Mouse (Mus musculus) WW6 (cell line): Measurements from ENCODE around the gene Map2k7.
"Not testable (repeated sequence)": the region's sequence is repeated elsewhere in the genome, so short reads cannot be mapped to it uniquely, and the experiment has no call there.

Experiments
- DNase-seq: peaks from one replicate; pipeline ENCODE4 v3.0.0-alpha.2; 2013; ENCODE audit warnings: low read depth, low spot score

Gene Map2k7

GRCm38 (mm10) chr8:4226739-4227347 lies 11.7 kb upstream of the Map2k7 start, which contains the start of gene Lrrc8e:
Gene Lrrc8e, plus strand, starts transcription at chr8:4226827.
- DNase-seq = no peak

- DNase-seq = no peak
These were observed 10.6 kb upstream of the Map2k7 start for GRCm38 (mm10) chr8:4227919-4228318.

DNA sequence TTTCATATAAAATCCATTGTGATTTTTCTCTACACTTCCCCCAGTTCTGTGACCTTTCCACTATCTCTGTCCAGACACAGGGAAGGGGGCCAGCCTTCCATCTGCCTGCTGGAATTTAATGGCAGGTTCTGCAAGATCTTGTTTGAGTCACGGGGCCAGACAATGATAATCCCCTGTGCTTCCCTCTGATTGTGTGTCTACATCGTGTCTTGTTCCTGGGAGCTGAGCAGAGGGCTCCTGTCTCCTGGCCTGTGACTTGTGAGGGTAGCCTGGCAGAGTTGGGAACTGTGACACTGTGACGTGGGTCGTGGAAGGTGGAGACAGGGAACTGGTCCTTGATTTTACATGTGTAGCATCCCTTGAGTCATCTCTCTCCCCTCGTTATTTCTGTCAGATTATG lies 8.8 kb upstream of the Map2k7 start:
- no peak for DNase-seq

GRCm38 (mm10) chr8:4230612-4231351 lies 7.8 kb upstream of the Map2k7 start:
- no peak for DNase-seq

GRCm38 (mm10) chr8:4237814-4238433 lies 616 bp upstream of the Map2k7 start:
- no peak for DNase-seq

DNA sequence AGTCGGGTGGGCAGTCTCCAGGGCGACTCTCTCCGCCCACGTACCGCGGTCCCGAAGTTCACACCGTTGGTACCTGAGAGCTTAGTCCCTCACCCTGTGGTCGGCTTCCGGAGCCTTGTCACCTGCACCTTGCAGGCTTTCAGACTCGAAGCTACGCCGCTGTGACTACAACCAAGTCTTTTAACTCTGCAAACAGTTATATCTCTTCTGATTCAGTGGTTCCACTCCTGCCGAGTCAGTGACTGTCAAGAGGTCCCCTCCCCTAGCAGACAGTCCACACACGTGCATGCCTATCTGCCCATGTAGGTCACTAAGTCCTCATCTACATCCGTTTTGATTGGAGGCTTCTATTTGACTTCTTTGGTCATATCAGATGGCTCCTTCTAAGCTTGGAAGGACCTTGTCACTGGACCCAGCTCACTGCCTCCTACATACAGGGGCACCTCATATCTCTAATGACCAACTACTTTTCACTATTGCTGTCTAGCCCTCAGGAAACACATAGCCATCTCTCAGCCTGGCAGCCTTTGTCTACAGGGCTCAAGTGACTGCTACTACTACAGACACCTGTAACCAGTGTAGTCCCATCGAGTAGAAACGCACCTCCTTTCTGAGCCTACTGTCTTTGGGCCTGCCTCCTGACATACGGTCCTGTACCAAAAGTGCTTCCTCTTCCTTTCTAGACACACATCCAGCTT lies 802 bp downstream of the Map2k7 start:
- no peak for DNase-seq

- no peak for DNase-seq
These were observed 6.5 kb downstream of the Map2k7 start for GRCm38 (mm10) chr8:4245061-4245460.

DNA sequence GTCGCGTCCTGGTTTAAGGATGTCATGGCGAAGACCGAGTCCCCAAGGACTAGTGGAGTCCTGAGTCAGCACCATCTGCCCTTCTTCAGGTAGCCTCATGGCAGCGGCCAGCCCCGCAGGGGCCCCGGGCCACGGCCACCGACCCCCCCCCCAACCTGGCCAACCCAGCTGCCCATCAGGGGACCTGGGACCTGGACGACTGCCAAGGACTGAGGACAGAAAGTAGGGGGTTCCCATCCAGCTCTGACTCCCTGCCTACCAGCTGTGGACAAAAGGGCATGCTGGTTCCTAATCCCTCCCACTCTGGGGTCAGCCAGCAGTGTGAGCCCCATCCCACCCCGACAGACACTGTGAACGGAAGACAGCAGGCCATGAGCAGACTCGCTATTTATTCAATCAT lies 7.2 kb downstream of the Map2k7 start:
- DNase-seq = no peak

- no peak for DNase-seq
These were observed 8.7 kb downstream of the Map2k7 start for GRCm38 (mm10) chr8:4247241-4247640.

GRCm38 (mm10) chr8:4247951-4248540 lies 9.5 kb downstream of the Map2k7 start, which contains the start of gene Tgfbr3l:
Gene Tgfbr3l, plus strand, starts transcription at chr8:4248214.
- no peak for DNase-seq

- DNase-seq = no peak
These were observed 10.7 kb downstream of the Map2k7 start for GRCm38 (mm10) chr8:4249213-4249612.

DNA sequence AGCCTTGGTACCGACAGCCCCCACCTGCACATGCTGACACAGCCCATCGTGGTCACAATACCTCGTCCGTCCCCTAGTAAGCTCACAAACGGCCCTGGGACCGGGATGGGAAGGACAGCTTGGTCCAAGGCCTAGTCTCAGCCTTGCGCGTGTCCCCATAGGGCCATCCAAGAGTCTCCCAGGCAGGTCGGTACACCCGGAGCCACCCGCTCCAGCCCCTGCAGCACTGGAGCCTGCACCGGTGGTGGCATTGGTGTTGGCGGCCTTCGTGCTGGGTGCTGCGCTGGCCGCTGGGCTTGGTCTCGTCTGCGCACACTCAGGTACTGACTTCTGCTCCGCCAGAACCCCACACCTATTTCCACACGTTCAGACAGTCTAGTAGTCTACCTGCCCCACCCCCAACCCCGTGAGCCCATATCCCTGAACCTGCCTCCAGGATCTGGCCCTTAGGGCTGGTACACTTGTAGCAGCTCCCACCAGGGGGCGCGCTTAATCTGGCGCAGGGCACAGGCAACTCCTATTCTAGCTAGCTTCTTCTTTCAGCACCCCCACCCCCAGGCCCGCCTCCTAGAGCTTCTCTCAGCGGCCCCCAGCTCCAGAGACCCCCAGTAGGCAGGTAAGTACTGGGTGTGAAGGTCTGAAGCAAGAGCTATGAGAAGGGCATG lies 11.9 kb downstream of the Map2k7 start:
- DNase-seq = peak; percentile 89

DNA sequence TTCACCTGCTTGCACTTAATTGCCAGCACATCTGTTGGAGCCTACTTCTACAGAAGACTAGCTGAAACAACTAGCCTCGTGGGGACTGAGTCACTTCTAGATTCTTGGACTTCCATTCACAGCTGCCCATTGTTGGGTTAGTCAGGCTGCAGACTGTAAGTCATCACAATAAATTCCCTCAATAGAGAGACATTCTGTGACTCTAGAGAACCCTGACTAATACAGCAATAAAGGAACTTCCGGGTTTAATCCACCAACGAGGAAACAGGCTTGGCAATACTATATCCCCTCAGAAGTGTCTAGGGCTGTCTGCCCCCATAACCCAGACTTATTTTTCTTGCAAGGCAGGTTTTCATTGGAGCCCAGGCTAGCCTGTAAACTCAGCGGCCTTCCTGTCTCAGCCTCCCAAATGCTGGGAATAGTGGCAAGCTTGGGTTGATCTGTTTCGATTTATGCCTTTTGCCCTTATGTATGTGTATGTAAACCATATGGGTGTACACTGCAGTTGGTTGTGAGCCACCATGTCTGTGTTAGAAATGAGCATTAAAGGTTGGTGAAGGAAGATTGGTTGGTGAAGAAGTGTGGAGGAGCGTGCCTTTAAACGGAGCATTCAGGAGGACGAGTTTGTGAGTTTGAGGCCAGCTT lies 13.7 kb downstream of the Map2k7 start:
- DNase-seq = no peak

GRCm38 (mm10) chr8:4252934-4253841 lies 14.6 kb downstream of the Map2k7 start, which contains the start of gene Snapc2:
Gene Snapc2, plus strand, starts transcription at chr8:4253080.
- DNase-seq = peak; percentile 96

DNA sequence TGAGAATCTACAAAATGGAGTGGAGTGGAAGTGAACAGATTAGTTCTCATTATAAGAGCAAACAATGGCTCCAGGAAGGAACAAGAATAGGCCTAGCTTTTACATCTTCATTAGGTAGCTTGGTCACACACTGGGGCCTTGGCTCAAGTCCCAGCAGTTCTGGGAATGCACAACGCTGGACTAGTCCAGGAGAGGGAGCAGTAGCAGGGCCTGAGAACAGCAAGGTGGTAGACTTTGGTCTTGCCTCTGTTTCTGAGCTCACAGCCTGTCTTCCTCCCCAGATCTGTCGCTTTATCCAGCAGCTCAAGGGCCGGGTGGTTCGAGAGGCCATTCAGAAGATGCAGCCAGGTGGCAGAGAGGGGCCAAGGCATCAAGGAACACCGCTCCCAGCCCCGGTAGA lies 15.5 kb downstream of the Map2k7 start:
- DNase-seq = no peak

DNA sequence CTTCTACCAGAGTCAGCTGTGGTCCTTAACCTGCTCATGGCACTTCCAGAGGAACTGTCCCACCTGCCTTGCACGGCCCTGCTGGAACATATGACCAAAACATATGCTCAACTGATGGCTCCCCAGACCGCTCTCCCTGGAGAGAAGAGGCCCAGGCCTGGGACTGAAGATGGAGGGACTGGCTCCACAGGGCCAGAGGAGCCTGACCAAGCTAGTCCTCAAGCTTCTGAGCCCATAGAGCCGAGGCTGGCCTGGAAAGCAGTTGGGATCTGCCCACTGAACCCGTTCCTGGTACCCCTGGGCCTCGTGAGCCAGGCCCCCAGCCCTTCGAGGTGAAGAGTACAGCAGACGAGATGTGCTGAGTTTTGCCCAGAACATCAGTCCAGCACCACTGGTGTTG lies 16.9 kb downstream of the Map2k7 start:
- not testable (repeated sequence) for DNase-seq

- DNase-seq = no peak
These were observed 18.4 kb downstream of the Map2k7 start for GRCm38 (mm10) chr8:4256911-4257310.

- DNase-seq = no peak
These were observed 18.8 kb downstream of the Map2k7 start for GRCm38 (mm10) chr8:4257350-4257749.

DNA sequence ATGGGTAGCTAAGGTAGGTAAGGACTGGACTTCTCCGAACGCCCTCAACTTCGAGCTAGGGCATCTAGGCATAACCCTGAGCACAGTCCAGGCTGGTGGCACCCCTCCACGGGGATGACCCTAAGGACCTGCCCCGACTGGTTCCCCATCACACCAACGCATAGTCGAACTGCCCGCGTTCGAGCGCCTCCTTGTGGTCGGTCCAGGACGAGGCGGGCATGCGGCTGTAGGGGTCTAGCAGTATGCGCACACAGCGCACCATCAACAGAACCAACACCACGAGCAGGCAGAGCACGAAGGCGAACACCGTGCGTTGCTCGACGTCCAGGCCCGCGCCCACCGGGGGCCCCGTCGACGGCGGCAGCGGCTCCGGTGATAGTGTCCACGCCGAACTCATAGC lies 19.7 kb downstream of the Map2k7 start:
- no peak for DNase-seq

DNA sequence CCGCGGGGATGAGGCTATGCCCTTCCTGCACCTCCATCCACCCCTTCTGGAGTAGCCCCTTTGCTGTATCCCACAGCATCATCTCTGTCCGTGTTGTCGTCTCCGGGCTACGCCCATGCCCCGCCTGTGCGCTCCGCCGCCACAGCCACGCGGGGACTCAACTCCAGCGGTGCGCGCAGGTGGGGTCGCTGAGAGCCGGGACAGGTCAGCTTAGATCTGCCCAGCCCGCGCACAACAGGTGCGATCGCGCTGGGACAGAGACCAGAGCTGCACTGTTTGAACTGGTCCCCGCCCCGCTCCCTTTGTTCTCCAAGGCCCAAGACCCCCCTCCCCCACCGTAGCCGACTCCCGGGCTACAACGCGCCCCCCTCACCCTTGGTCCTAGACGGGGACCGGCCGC lies 20.1 kb downstream of the Map2k7 start:
- no peak for DNase-seq
